Mouse (Mus musculus): ENCODE results near the gene Krt84.

Gene Krt84

DNA sequence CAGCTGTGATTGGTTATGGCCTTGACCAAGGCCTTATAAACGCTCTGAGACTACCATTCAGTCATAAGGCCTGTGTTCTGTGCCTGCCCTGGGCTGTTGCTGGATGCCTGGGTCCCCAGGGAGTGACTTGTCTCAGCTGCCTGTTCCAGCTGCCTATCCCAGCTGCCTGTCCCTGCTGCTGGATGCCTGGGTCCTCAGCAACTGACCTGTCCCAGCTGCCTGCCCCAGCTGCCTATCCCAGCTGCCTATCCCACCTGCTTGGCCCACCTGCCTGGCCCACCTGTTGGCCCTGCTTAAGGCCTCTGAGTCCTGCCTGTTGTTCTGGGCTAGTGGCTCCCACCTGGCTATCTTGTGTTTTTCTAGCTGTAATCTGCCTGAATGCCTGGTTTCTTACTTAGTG, 38.4 kb downstream of the Krt84 start:
- DNase-seq, result no peak

GRCm38 (mm10) chr15:101493713-101494112, 38.9 kb downstream of the Krt84 start:
- DNase-seq, result no peak

GRCm38 (mm10) chr15:101492718-101493117, 39.9 kb downstream of the Krt84 start:
- DNase-seq, result no peak

DNA sequence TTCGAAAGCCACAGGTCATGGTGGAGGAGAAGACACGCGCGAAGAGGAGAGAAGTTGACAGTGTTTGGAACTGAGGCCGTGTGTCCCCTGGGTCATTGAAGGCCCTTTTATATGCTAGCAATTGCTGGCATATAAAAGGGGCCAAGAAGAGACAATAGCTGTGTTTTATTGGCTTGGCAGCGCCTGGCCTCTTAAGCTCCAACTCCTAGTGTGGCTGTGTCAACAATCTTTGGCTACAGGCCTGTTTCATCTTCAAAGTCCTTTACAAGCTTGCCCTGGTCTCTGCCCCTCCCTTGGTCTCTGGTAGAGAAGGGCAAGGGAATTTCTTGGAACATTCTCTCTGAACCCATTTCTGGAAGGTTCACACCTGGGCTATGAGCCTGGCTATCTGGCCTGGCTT, 41.2 kb downstream of the Krt84 start, which contains the start of gene Krt83:
Gene Krt83, minus strand, starts transcription at position 82 of the 400 bp plus-strand sequence.
- no peak for DNase-seq

GRCm38 (mm10) chr15:101485911-101486635, 46.5 kb downstream of the Krt84 start:
- no peak for DNase-seq

DNA sequence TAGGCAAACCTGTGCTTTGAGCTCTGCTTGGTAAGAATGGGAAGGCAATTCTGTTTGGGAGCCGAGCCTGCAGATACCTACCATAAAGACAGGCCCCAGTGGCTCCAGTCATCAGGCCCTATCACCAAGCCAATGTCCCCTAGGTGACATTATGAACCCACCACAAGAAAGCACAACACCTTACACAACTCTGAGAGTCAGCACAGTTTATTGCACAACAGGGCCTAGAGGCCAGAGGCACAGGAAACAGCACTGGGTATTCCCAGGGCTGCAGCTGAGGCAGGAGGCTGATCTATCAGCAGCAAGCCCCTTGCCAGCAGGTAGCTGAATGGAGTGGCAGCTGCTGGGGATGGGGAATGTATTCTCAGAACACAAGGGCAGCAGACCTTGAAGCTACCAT, 47.7 kb downstream of the Krt84 start:
- no peak for DNase-seq

- DNase-seq, result no peak
Measured at GRCm38 (mm10) chr15:101483646-101484045, 49.0 kb downstream of the Krt84 start.

GRCm38 (mm10) chr15:101482056-101482455, 50.6 kb downstream of the Krt84 start:
- DNase-seq, result no peak

DNA sequence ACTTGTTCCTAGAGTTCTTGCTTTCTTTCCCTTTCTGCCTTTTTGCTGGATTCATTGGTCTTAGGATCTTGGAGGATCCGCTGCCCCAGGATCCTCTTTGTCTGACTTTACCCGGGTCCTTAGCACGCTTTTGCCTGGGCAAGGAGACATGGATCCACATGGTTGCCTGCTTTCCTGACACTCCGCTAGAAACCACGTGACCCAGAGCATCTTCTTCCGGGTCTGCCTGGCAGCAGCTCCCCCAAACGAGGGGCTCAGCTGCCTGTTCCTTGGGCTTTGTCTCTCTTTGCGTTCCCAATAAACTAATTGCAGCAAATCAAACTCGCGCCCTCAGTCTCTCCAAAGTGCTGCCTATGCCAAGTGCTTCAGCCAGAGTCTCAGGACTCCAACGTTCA, 53.0 kb downstream of the Krt84 start:
- DNase-seq, result no peak

GRCm38 (mm10) chr15:101479007-101479665, 53.5 kb downstream of the Krt84 start:
- peak in 1 of 2 experiments; percentile 9 for DNase-seq

Measured in kidney, adult 8-10 months (tissue).